Mouse (Mus musculus) c-Kit-positive CD71-positive TER-119-positive erythroid progenitor cells, embryonic 14.5 days (primary cell): ENCODE data around the gene Cacng3.

Experiments used
- DNase-seq: peaks from one replicate; pipeline ENCODE4 v3.0.0-alpha.2; 2013; ENCODE audit warnings: low spot score

Cacng3 gene

DNA sequence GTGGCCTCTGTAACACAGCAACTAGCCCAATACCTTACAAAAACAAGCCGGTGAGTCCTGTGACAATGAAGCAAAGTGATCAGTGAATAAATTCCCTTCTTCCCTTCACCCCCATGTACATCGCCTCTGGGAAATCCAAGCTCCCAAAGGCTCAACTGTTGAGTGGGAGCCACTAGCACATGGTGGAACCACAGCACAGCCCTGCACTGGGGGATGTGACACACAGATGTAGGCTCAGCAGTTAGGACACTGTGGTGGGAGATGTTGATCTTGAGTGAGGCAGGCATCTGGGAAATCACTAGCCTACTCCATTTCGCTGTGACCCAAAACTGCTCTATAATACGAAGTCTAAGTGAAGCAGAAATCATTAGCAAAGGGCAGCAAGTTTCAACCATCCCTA lies 48.2 kb downstream of the Cacng3 start:
- DNase-seq, result no peak

- no peak for DNase-seq
These were observed 53.1 kb downstream of the Cacng3 start for GRCm38 (mm10) chr7:122723358-122723876.

DNA sequence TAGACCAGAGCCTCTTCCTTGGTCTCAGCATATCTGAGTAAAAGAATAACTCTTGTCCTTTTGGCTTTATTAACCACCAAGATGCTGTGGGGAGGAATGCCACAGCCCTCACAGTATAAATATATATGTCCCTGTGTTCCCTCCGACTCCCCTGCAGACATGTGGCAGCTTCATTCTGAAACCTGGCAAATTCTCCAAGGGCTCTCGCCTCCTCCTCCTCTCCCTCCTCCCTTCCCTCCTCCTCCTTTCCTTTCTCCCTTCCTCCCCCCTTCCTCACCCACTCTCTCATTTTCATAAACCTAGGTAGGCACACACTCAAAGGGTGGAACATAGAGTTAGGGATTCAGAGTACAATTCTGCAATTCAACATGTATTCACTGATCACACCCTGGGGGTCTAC lies 56.1 kb downstream of the Cacng3 start:
- DNase-seq, result no peak

- no peak for DNase-seq
These were observed 57.9 kb downstream of the Cacng3 start for GRCm38 (mm10) chr7:122728186-122728585.

DNA sequence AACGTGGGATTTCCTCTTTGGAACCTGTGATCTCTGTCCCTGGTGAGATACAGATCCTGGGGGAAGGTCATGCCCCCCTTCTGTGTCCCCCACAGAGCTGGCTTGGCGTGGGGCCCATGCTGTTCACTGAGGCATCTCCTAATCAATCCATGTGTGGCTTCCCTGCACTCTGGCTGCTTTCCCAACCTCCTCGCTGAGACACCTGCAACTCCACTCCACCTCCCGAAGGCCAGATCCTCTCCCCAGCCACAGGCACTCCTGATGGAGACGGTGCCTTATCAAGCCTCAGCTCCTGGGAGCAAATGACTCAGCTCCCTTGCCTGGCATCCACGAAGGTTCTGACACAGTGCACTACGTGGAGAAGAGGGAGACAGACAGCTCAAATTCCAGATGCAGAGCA lies 58.6 kb downstream of the Cacng3 start:
- DNase-seq, result no peak

GRCm38 (mm10) chr7:122735323-122735722 lies 65.0 kb downstream of the Cacng3 start:
- no peak for DNase-seq

GRCm38 (mm10) chr7:122738541-122738940 lies 68.2 kb downstream of the Cacng3 start:
- no peak for DNase-seq

- no peak for DNase-seq
These were observed 70.4 kb downstream of the Cacng3 start for GRCm38 (mm10) chr7:122740663-122741062.

DNA sequence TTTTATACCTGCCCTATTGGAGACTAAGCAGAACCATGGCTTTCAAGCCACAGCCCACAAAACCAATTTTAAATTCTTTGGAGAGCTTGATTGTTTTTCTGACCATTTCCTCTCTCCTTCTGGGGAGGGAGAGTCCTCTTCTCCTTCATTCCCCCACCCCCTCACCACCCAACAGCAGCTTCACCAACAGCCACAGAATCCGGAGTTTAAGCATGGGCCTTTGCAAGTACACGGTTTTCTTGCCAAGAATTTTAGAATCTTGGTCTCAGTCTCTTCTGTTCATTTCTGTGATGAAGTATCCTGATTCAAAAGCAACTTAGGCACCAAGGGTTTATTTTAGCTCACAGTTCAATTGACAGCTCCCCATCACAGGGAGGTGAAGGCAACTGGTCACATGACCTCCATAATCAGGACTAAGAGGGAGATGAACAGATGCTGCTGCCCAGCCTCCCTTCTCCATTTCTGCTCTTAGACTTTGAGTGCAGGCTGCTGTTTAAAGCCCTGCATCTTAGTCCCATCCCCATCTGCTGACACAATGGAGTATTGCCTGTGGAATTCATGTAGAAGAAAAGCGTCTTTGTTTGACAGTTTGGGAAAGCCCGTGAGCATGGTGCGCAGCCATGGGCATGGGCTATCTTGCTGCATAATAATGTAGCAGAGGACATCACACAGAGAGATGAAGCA lies 85.8 kb downstream of the Cacng3 start:
- no peak for DNase-seq

DNA sequence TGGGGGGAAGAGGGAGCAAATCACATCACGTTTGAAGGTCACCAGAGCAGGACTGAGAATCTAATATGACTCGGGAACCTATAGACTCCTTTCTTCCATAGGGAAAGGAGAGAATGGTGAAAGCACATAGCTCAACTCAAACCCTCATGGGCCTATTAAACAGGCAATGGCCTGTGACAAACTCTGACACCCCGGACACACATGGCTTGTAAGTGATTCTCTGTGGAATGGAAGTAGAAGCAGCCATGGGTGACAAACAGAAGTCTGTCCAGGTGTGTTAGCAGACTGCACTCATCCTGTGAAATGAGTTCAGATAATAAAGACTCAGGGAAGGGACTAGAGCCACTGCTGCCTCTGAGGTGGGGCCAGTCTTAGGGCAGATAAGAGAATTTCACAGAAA lies 88.4 kb downstream of the Cacng3 start:
- no peak for DNase-seq

- no peak for DNase-seq
These were observed 94.2 kb downstream of the Cacng3 start for GRCm38 (mm10) chr7:122764506-122764905.

DNA sequence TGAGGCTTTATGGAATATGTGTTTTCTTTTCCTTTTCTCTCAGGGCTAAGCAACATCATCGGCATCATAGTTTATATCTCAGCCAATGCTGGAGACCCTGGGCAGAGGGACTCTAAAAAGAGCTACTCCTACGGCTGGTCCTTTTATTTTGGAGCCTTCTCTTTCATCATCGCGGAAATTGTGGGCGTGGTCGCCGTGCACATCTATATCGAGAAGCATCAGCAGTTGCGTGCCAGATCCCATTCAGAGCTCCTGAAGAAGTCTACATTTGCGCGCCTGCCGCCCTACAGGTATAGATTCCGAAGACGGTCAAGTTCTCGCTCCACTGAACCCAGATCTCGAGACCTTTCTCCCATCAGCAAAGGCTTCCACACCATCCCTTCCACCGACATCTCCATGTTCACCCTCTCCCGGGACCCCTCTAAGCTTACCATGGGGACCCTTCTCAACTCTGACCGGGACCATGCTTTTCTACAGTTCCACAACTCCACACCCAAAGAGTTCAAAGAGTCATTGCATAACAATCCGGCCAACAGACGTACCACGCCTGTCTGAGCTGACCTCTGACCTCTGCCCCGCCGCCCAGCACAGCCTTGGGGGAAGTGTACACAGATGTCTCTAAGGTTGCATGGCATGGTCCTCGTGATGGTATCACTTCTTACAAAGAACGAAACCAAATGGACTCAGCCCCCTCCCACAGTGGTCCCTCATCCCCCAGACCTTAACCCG lies 98.2 kb downstream of the Cacng3 start:
- DNase-seq, result no peak

DNA sequence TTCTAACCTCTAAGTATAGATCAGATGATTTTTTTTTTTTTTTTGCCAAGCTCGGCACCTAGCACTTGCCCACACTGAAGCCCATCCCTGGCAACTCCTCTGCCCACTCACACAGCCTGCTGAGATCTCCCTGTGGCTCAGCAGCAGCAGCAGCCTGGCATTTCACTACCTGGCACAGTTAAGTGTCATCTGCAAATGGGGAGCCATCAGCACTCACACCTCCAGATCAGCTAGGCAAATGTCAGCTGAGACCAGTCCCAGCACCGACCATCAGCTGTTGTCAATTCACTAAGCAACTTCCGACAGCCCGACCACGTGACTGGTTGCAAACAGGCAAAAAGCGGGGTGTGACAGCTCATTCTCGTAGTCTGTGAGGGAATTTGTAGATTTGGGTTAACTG lies 109.3 kb downstream of the Cacng3 start:
- DNase-seq, result no peak

DNA sequence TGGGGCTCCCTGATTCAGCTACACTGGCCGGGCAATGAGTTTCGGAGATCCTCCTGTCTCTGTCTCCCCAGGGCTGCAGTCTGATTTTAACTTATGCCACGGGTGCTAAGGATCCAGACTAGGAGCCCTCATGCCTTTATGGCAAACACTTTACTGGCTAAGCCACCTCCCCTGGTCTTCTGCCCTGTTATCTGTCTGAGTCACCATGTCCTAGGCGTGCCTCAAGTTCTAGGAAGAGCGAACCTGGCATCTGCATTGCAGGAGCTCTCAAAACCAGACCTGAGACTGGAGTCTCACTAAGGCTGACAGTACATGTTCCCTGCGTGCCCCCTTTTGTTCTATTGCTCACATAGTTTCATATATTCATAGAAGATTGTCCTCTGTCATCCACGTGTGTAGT lies 119.6 kb downstream of the Cacng3 start:
- DNase-seq, result no peak

GRCm38 (mm10) chr7:122793655-122794346 lies 123.5 kb downstream of the Cacng3 start:
- DNase-seq, result no peak

- no peak for DNase-seq
These were observed 124.8 kb downstream of the Cacng3 start for GRCm38 (mm10) chr7:122795140-122795539.

GRCm38 (mm10) chr7:122800821-122801220 lies 130.5 kb downstream of the Cacng3 start:
- no peak for DNase-seq

DNA sequence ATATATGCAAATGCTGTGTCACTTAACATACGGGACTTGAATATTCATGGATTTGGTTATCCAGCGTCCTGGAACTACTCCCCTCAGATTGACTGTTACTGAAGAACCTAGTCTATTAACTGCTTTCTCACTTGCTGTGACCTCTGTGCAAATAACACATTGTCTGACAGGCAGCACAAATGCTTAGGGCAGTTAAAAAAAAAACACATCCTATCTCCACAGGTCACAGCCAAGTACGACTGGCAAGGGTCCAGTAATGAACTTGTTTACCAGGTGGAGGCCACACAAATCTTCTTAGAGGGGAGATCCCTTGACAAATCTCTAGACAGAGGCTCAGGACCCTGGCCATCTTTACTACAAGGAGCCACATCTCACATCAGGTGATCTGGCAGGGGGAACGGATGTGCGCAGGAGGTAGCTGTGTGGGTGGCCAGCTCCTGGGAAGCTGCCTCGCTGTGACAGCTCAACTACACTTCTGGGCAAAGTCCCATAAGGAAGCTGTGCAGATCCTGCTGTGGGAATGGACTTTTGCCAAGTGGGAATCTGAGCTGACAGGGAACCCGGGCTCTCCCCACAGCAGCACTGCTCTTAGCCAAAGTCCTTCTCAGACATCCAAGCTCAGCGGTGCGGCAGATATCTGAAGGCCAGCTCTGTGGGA lies 133.7 kb downstream of the Cacng3 start:
- no peak for DNase-seq

GRCm38 (mm10) chr7:122806531-122806930 lies 136.2 kb downstream of the Cacng3 start:
- no peak for DNase-seq

- no peak for DNase-seq
These were observed 143.4 kb downstream of the Cacng3 start for GRCm38 (mm10) chr7:122813724-122814123.

DNA sequence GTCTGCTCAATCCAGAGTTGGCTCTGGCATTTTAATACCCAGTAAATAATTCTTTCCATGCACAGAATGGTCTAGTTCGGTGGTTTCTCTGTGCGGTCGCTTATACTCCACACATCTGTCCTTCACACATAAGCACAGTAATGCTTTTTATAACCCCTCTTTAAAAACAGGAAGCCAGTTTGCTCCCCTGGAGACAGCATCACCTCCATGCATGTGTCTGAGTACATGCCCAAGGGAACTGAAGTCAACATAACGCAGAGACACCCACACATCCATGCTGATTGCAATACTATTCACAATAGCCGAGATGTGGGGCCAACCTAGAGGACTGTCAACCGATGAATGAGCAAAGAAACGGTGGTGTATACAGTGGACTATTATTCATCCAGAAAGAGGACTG lies 147.3 kb downstream of the Cacng3 start:
- no peak for DNase-seq
